Mouse (Mus musculus) heart, adult 2 months (tissue): ENCODE measurements at regions not wholly inside any gene's neighbourhood (a gene's known extent, or its start where the extent isn't known, plus 50 kb on each side); places are given as distances from the start of the nearest gene placed in this dataset.

ENCODE experiments used
- DNase-seq, 2 experiments: peaks; one replicate each; pipeline ENCODE4 v3.0.0; 2021
- H3K27ac ChIP-seq: fragments of 200-600 bp; 2 replicates; pipeline ENCODE4 v1.8.1; 2022
- H3K27me3 ChIP-seq: fragments of 200-500 bp; 2 replicates; pipeline ENCODE4 v1.6.1; 2012; ENCODE audit warnings: mild to moderate bottlenecking, low read length, inconsistent platforms, mixed read lengths; ENCODE audit not compliant: control insufficient read depth, insufficient read depth
- H3K36me3 ChIP-seq: fragments of 200-500 bp; 2 replicates; pipeline ENCODE4 v1.6.1; 2012; ENCODE audit warnings: low read length, inconsistent platforms; ENCODE audit not compliant: control insufficient read depth, insufficient read depth
- H3K4me1 ChIP-seq: fragments of 200-500 bp; 2 replicates; pipeline ENCODE4 v1.6.1; 2011; ENCODE audit warnings: low read length; ENCODE audit not compliant: control insufficient read depth, insufficient read depth
- H3K4me3 ChIP-seq: fragments of 200-600 bp; 2 replicates; pipeline ENCODE4 v1.8.1; 2022
- H3K79me2 ChIP-seq: fragments of 200-500 bp; replicated peaks from 2 replicates; pipeline ENCODE4 v1.6.1; 2012; ENCODE audit warnings: mild to moderate bottlenecking, inconsistent platforms, low read length, moderate library complexity, mixed read lengths; ENCODE audit not compliant: control insufficient read depth, insufficient read depth
- H3K9ac ChIP-seq: fragments of 200-500 bp; 2 replicates; pipeline ENCODE4 v1.6.1; 2012; ENCODE audit warnings: low read depth, mild to moderate bottlenecking, control low read depth, inconsistent platforms, low read length, mixed read lengths
- CTCF ChIP-seq: fragments of 200-600 bp; IDR thresholded peaks from 2 replicates; pipeline ENCODE4 v1.8.1; 2022; ENCODE audit warnings: antibody characterized with exemption, mild to moderate bottlenecking, moderate library complexity
- EP300 ChIP-seq: fragments of 200-500 bp; IDR thresholded peaks from 2 replicates; pipeline ENCODE4 v1.6.1; 2011; ENCODE audit warnings: low read depth, low read length, control low read depth; ENCODE audit not compliant: insufficient read depth
- POLR2A ChIP-seq: fragments of 200-500 bp; IDR thresholded peaks from 2 replicates; pipeline ENCODE4 v1.6.1; 2011; ENCODE audit warnings: mild to moderate bottlenecking, low read depth, low read length, control low read depth; ENCODE audit not compliant: insufficient read depth
- WGBS: fragments of 180-500 bp; shearing (Covaris S2); methylation state at CpG from one replicate; pipeline ENCODE4 v1.1.7; 2018; 5-methylcytosine and 5-hydroxymethylcytosine counted together
- intact Hi-C: fragments of 180-260 bp; cut with DNase I; formaldehyde crosslinking; loops from one replicate; pipeline ENCODE4 v1.15.1; 2025

- TF ChIP-seq CTCF: no peak
- no peak for TF ChIP-seq POLR2A
- no peak for TF ChIP-seq EP300
- Histone ChIP-seq H3K4me1 (no peaks in the 10 kb centered on the region), H3K36me3 (no peaks in the 10 kb centered on the region), H3K27me3 (no peaks in the 10 kb centered on the region), H3K9ac (no peak overlapping the region), H3K79me2 (no peaks in the 10 kb centered on the region), H3K27ac (no peak overlapping the region), H3K4me3 (no peak overlapping the region)
- DNase-seq: no peak
- intact Hi-C loops: loop anchor here (10.0 kb wide), 1 partner anchor 834 kb away; no protein-coding TSS in a partner anchor
- WGBS: 53% methylated on average over 4 of the region's 4 CpGs
These were observed 146.5 kb upstream of the Col8a1 start for GRCm38 (mm10) chr16:57901006-57901405.

GRCm38 (mm10) chr16:57902498-57902897 lies 148.0 kb upstream of the Col8a1 start:
- Histone ChIP-seq H3K27ac (no peak overlapping the region), H3K4me1 (no peaks in the 10 kb centered on the region), H3K36me3 (no peaks in the 10 kb centered on the region), H3K4me3 (no peak overlapping the region), H3K9ac (no peak overlapping the region), H3K79me2 (no peaks in the 10 kb centered on the region), H3K27me3 (no peaks in the 10 kb centered on the region)
- intact Hi-C loops: loop anchor here (10.0 kb wide), 1 partner anchor 832 kb away; no protein-coding TSS in a partner anchor
- TF ChIP-seq EP300 (no peak), POLR2A (no peak), CTCF (no peak)
- DNase-seq: no peak
- whole genome bisulfite sequencing: 80% methylated on average over 3 of the region's 3 CpGs

GRCm38 (mm10) chr16:57912001-57912400 lies 157.5 kb upstream of the Col8a1 start:
- intact Hi-C loops: no loop called here
- Histone ChIP-seq H3K4me1 (peaks cover 2% of the 10 kb centered on the region), H3K27ac (peak overlapping the region; percentile 32), H3K27me3 (no peaks in the 10 kb centered on the region), H3K4me3 (no peak overlapping the region), H3K79me2 (no peaks in the 10 kb centered on the region), H3K36me3 (no peaks in the 10 kb centered on the region), H3K9ac (no peak overlapping the region)
- WGBS: 24% methylated on average over 2 of the region's 2 CpGs
- DNase-seq: peak in 1 of 2 experiments; percentile 58
- TF ChIP-seq CTCF (no peak), POLR2A (no peak), EP300 (peak; percentile 46; the same call in 1 of the 2 replicates)

- Histone ChIP-seq H3K36me3 (no peaks in the 10 kb centered on the region), H3K4me1 (peaks cover 2% of the 10 kb centered on the region), H3K27ac (no peak overlapping the region), H3K27me3 (no peaks in the 10 kb centered on the region), H3K4me3 (no peak overlapping the region), H3K9ac (no peak overlapping the region), H3K79me2 (no peaks in the 10 kb centered on the region)
- no peak for TF ChIP-seq POLR2A
- WGBS: 36% methylated on average over 1 of the region's 1 CpGs
- DNase-seq: no peak
- intact Hi-C loops: no loop called here
These were observed 160.0 kb upstream of the Col8a1 start for GRCm38 (mm10) chr16:57914506-57914905.

- peaks cover 2% of the 10 kb centered on the region for H3K4me1 ChIP-seq
- H3K36me3 ChIP-seq: no peaks in the 10 kb centered on the region
- H3K27me3 ChIP-seq: no peaks in the 10 kb centered on the region
- intact Hi-C loops: no loop called here
- no peak for TF ChIP-seq CTCF
- H3K9ac ChIP-seq: no peak overlapping the region
- H3K27ac ChIP-seq: peak overlapping the region; percentile 20
- DNase-seq: no peak
- H3K79me2 ChIP-seq: no peaks in the 10 kb centered on the region
- no peak overlapping the region for H3K4me3 ChIP-seq
- WGBS: 50% methylated on average over 2 of the region's 2 CpGs
These were observed 160.9 kb upstream of the Col8a1 start for GRCm38 (mm10) chr16:57915451-57915850.

GRCm38 (mm10) chr16:57923447-57924129 lies 169.1 kb upstream of the Col8a1 start:
- peaks cover 3% of the 10 kb centered on the region for H3K36me3 ChIP-seq
- no peak overlapping the region for H3K27ac ChIP-seq
- no peaks in the 10 kb centered on the region for H3K79me2 ChIP-seq
- 37% methylated on average over 7 of the region's 7 CpGs for WGBS
- H3K4me1 ChIP-seq: peaks cover 5% of the 10 kb centered on the region
- intact Hi-C loops: loop anchor here (10.0 kb wide), 2 partner anchors 169 to 259 kb away; partner anchors contain the start of gene Col8a1
- no peaks in the 10 kb centered on the region for H3K27me3 ChIP-seq
- H3K9ac ChIP-seq: no peak overlapping the region
- TF ChIP-seq CTCF: no peak
- no peak for TF ChIP-seq EP300
- TF ChIP-seq POLR2A: no peak
- H3K4me3 ChIP-seq: no peak overlapping the region
- DNase-seq: no peak
